Mouse (Mus musculus) ES-Bruce4 (cell line): ENCODE data around the gene Cpvl.

ENCODE experiments used
- CTCF ChIP-seq: IDR thresholded peaks from one replicate; pipeline ENCODE4 v1.8.1; 2011; ENCODE audit warnings: low read depth, low read length
- POLR2A ChIP-seq: IDR thresholded peaks from one replicate; pipeline ENCODE4 v1.8.1; 2011; ENCODE audit warnings: low read length; ENCODE audit not compliant: insufficient read depth

GRCm38 (mm10) chr6:53891109-53891508, 87.4 kb downstream of the Cpvl start:
- TF ChIP-seq POLR2A: no peak
- no peak for TF ChIP-seq CTCF
